Mouse (Mus musculus) liver, embryonic 12.5 days (tissue): ENCODE measurements at regions not wholly inside any gene's neighbourhood (a gene's known extent, or its start where the extent isn't known, plus 50 kb on each side); places are given as distances from the start of the nearest gene placed in this dataset.

Experiments
- ATAC-seq: fragments of 200-750 bp; cut with Nextera tagmentation; 2 replicates; pipeline ENCODE4 v1.8.0; 2017; ENCODE audit warnings: moderate number of reproducible peaks, mild to moderate bottlenecking, moderate library complexity
- H3K27ac ChIP-seq: fragments of 300-500 bp; sonication (generic); 2 replicates; pipeline ENCODE4 v1.5.1; 2016; ENCODE audit warnings: mild to moderate bottlenecking
- H3K27me3 ChIP-seq: fragments of 300-500 bp; sonication (generic); replicated peaks from 2 replicates; pipeline ENCODE4 v1.6.1; 2016; ENCODE audit warnings: mild to moderate bottlenecking, moderate library complexity
- H3K36me3 ChIP-seq: fragments of 300-500 bp; sonication (generic); 2 replicates; pipeline ENCODE4 v1.6.1; 2016; ENCODE audit warnings: mild to moderate bottlenecking, moderate library complexity
- H3K4me1 ChIP-seq: fragments of 300-500 bp; sonication (generic); 2 replicates; pipeline ENCODE4 v1.6.1; 2016
- H3K4me2 ChIP-seq: fragments of 300-500 bp; sonication (generic); 2 replicates; pipeline ENCODE4 v1.6.1; 2016; ENCODE audit warnings: mild to moderate bottlenecking, moderate library complexity
- H3K4me3 ChIP-seq: fragments of 300-500 bp; sonication (generic); 2 replicates; pipeline ENCODE4 v1.5.1; 2016; ENCODE audit warnings: mild to moderate bottlenecking, moderate library complexity
- H3K9ac ChIP-seq: fragments of 300-500 bp; sonication (generic); 2 replicates; pipeline ENCODE4 v1.6.1; 2016; ENCODE audit warnings: mild to moderate bottlenecking, moderate library complexity
- H3K9me3 ChIP-seq: fragments of 300-500 bp; sonication (generic); replicated peaks from 2 replicates; pipeline ENCODE4 v1.6.1; 2016; ENCODE audit warnings: mild to moderate bottlenecking, moderate library complexity
- WGBS: fragments of 180-500 bp; shearing (Covaris S2); methylation state at CpG from one replicate; pipeline ENCODE4 v1.1.7; 2016; ENCODE audit not compliant: insufficient replicate concordance; 5-methylcytosine and 5-hydroxymethylcytosine counted together

DNA sequence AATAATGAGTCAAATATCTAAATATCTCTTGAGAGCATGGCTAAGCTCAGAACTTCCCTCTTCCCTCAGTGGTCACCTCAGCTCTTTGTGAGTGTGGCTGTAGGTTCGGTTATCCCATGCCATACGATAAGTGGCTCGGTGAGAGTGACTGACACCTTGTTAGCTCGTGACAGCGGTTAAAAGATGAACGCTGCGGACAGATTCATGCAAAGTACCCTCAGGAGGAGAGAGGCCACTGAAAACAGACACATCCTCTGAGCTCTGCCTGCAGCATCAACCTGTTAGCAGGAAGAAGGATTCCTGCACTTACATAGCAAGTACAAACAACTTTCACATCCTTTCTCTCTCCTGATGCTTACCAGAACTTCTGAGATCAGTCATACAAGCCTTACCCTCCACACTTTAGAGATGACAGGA is 163.2 kb upstream of the Bcl6 start:
- H3K27me3 ChIP-seq = no peaks in the 10 kb centered on the region
- 20% methylated on average over 7 of the region's 7 CpGs for WGBS
- no peaks in the 10 kb centered on the region for H3K36me3 ChIP-seq
- H3K4me2 ChIP-seq = peak overlapping the region; percentile 27; the same call in 1 of the 2 replicates
- H3K27ac ChIP-seq = no peak overlapping the region
- H3K9me3 ChIP-seq = no peaks in the 10 kb centered on the region
- H3K9ac ChIP-seq = no peak overlapping the region
- peaks cover 23% of the 10 kb centered on the region for H3K4me1 ChIP-seq
- ATAC-seq = no peak
- H3K4me3 ChIP-seq = no peak overlapping the region; the same call in 1 of the 2 replicates

DNA sequence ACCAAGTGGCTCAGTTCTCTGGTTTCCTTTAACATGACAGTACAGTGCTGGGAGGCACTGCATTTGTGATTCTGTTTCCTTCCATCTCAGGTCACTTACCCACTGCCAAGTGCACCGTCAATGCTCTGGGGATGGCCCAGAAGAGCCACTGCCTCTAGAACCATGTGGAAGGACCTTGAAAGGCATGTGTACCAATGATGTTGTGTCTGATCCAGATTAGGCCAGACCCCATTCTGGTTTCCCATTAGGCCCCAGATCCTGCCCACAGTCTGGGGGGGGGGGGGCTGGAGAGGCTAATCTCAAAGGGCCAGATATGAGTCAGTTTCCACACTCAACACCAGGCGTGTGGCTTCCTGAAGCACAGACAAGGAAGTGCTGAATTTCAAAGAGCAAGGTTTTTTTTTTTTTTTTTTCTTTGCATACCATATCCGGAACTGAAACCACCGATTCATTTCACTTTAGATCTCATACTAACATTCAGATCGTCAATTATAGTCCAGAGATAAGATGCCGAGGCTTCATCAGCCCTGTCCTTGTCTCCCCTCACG is 162.6 kb upstream of the Bcl6 start:
- no peak overlapping the region for H3K9ac ChIP-seq
- no peak overlapping the region for H3K27ac ChIP-seq
- H3K4me1 ChIP-seq = peaks cover 23% of the 10 kb centered on the region
- no peaks in the 10 kb centered on the region for H3K36me3 ChIP-seq
- H3K9me3 ChIP-seq = no peaks in the 10 kb centered on the region
- peak; percentile 68 for ATAC-seq
- no peak overlapping the region; the same call in 1 of the 2 replicates for H3K4me3 ChIP-seq
- no peaks in the 10 kb centered on the region for H3K27me3 ChIP-seq
- peak overlapping the region; percentile 27; the same call in 1 of the 2 replicates for H3K4me2 ChIP-seq
- 1% methylated on average over 7 of the region's 7 CpGs for WGBS

DNA sequence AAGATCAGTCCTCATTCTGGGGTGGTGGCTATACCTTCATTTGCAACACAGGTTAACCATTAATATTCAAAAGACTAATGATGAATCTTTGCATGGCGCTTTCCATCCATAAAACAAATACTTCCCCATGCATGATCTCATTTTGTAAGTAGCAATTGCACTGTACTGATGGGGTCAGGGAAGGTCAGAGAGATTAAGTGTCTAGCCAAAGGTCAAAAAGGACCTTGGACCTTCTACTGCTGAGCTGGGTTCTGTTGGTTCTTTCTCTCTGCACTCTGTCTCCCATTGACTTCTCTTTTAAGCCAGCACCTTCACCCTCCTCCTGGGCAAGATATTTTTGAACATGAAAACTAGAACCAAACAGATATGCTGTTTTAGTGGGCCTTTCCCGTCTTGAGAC is 161.9 kb upstream of the Bcl6 start:
- no peak overlapping the region for H3K9ac ChIP-seq
- no peak overlapping the region for H3K4me2 ChIP-seq
- H3K4me3 ChIP-seq = no peak overlapping the region
- ATAC-seq = no peak
- H3K9me3 ChIP-seq = no peaks in the 10 kb centered on the region
- H3K27me3 ChIP-seq = no peaks in the 10 kb centered on the region
- no peaks in the 10 kb centered on the region for H3K36me3 ChIP-seq
- WGBS = 47% methylated on average over 2 of the region's 2 CpGs
- H3K27ac ChIP-seq = no peak overlapping the region
- peaks cover 23% of the 10 kb centered on the region for H3K4me1 ChIP-seq

GRCm38 (mm10) chr16:24149441-24149840 is 160.8 kb upstream of the Bcl6 start:
- H3K27me3 ChIP-seq = no peaks in the 10 kb centered on the region
- H3K4me2 ChIP-seq = no peak overlapping the region
- H3K27ac ChIP-seq = no peak overlapping the region
- WGBS = 69% methylated on average over 4 of the region's 4 CpGs
- no peaks in the 10 kb centered on the region for H3K9me3 ChIP-seq
- no peak overlapping the region for H3K9ac ChIP-seq
- no peak overlapping the region for H3K4me3 ChIP-seq
- H3K36me3 ChIP-seq = no peaks in the 10 kb centered on the region
- H3K4me1 ChIP-seq = peaks cover 19% of the 10 kb centered on the region
- no peak for ATAC-seq

DNA sequence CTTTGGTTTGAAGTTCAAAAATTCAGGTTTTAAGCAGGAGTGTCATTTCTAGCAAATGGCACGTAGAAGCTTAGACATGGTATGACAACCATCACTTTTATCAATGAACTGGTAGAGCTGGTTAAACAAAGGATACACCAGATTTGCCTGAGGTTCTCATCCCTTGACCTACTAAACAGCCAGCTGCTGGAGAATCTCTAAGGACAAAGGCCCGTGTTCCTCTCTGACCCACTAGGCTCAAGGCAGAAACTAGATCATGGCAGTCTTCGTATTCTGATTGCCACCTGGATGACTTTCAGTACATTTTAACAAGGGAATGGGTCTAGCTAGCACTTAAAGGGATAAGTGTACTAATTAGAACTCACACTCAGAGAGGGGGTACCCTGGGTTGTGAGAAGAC is 155.2 kb upstream of the Bcl6 start:
- no peaks in the 10 kb centered on the region for H3K27me3 ChIP-seq
- 66% methylated on average over 3 of the region's 3 CpGs for WGBS
- H3K4me3 ChIP-seq = no peak overlapping the region
- no peak overlapping the region for H3K27ac ChIP-seq
- H3K36me3 ChIP-seq = no peaks in the 10 kb centered on the region
- no peak overlapping the region for H3K9ac ChIP-seq
- H3K4me1 ChIP-seq = no peaks in the 10 kb centered on the region
- H3K9me3 ChIP-seq = no peaks in the 10 kb centered on the region
- ATAC-seq = no peak
- no peak overlapping the region for H3K4me2 ChIP-seq

- ATAC-seq = no peak
- Histone ChIP-seq H3K4me2 (no peak overlapping the region), H3K9ac (no peak overlapping the region), H3K27ac (no peak overlapping the region), H3K9me3 (no peaks in the 10 kb centered on the region), H3K4me3 (no peak overlapping the region), H3K4me1 (no peaks in the 10 kb centered on the region), H3K27me3 (no peaks in the 10 kb centered on the region), H3K36me3 (no peaks in the 10 kb centered on the region)
- WGBS = 58% methylated on average over 5 of the region's 5 CpGs
Observed at GRCm38 (mm10) chr16:24142915-24143541, 154.4 kb upstream of the Bcl6 start.

GRCm38 (mm10) chr16:24139109-24139508 is 150.5 kb upstream of the Bcl6 start:
- no peak for ATAC-seq
- Histone ChIP-seq H3K27ac (no peak overlapping the region), H3K9me3 (no peaks in the 10 kb centered on the region), H3K27me3 (no peaks in the 10 kb centered on the region), H3K4me1 (no peaks in the 10 kb centered on the region), H3K4me2 (no peak overlapping the region), H3K36me3 (no peaks in the 10 kb centered on the region), H3K4me3 (no peak overlapping the region), H3K9ac (no peak overlapping the region)
- 62% methylated on average over 3 of the region's 3 CpGs for WGBS

DNA sequence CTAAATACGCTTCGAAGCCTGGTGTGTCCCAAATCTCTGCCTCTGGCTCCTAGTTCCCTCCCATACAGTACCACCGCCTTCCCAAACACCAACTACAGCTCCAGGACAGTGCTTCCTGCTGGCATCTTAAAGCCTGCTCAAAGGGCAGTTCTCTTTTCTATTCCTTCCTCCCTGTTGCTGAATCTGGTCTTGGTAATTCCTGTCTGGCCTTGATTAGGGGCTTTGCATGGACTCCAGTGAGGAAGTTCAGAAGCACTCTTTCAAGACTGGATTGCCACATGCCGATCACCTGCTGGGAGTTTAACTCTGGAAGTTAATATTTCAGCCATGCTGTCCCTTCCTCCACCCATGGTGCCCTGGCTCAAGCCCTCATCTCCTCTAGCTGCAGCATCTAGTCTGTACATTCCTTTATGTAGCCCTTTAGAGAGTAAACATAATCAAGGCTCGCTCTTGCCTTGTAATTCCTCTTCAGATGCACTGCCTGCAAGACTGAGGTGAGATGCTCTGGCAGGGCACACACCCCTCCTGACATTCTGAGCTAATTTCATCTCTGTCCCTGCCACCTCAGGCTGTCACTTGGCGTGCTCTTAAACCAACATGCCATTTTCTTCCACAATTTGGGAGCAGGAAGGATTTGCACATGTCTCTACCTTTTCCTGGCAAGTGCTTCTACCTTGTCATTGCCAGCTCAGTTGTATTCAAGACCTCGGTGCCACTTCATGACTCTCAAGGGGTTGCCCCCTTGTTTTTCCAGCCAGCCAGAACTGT is 148.8 kb upstream of the Bcl6 start:
- ATAC-seq = no peak
- 61% methylated on average over 7 of the region's 7 CpGs for WGBS
- H3K4me2 ChIP-seq = no peak overlapping the region
- H3K9me3 ChIP-seq = no peaks in the 10 kb centered on the region
- H3K36me3 ChIP-seq = no peaks in the 10 kb centered on the region
- no peak overlapping the region for H3K27ac ChIP-seq
- H3K9ac ChIP-seq = no peak overlapping the region
- no peaks in the 10 kb centered on the region for H3K27me3 ChIP-seq
- no peak overlapping the region for H3K4me3 ChIP-seq
- no peaks in the 10 kb centered on the region for H3K4me1 ChIP-seq

- Histone ChIP-seq H3K36me3 (no peaks in the 10 kb centered on the region), H3K4me2 (no peak overlapping the region), H3K27me3 (no peaks in the 10 kb centered on the region), H3K9ac (no peak overlapping the region), H3K9me3 (no peaks in the 10 kb centered on the region), H3K4me1 (no peaks in the 10 kb centered on the region), H3K27ac (no peak overlapping the region), H3K4me3 (no peak overlapping the region)
- no peak for ATAC-seq
- WGBS = 43% methylated on average over 5 of the region's 5 CpGs
Observed at GRCm38 (mm10) chr16:24136483-24137148, 148.0 kb upstream of the Bcl6 start.

DNA sequence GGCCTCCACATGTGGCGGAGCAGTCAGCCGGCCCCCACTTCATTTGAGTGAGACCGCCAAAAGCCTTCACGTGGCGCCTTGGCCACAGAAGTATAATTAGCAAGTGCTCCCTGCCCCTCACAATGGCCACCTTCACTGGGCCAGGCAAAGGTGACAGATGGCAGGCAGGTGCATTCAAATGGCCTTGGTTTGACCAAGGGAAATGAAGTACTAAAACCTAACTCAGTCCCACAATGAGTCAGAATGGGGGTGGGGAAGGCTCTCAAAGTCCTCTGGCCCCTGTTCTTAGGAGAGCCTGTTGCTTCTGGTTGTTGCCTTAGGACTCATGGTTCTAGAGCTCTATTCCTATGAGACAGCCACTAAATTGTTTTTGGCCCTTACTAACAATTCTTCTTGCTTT is 147.2 kb upstream of the Bcl6 start:
- Histone ChIP-seq H3K4me2 (no peak overlapping the region), H3K9ac (no peak overlapping the region), H3K4me1 (no peaks in the 10 kb centered on the region), H3K27me3 (no peaks in the 10 kb centered on the region), H3K4me3 (no peak overlapping the region), H3K27ac (no peak overlapping the region), H3K9me3 (no peaks in the 10 kb centered on the region), H3K36me3 (no peaks in the 10 kb centered on the region)
- ATAC-seq = no peak
- 81% methylated on average over 5 of the region's 5 CpGs for WGBS

- no peak for ATAC-seq
- Histone ChIP-seq H3K4me1 (no peaks in the 10 kb centered on the region), H3K27ac (no peak overlapping the region), H3K4me3 (no peak overlapping the region), H3K9ac (no peak overlapping the region), H3K9me3 (no peaks in the 10 kb centered on the region), H3K36me3 (no peaks in the 10 kb centered on the region), H3K4me2 (no peak overlapping the region), H3K27me3 (no peaks in the 10 kb centered on the region)
- WGBS = 66% methylated on average over 4 of the region's 4 CpGs
Observed at GRCm38 (mm10) chr16:24135351-24135750, 146.7 kb upstream of the Bcl6 start.

- no peak overlapping the region for H3K4me3 ChIP-seq
- 0 out of 2 replicates have a peak, but pooled peaks cover 2% of the 10 kb centered on the region for H3K4me1 ChIP-seq
- no peaks in the 10 kb centered on the region for H3K9me3 ChIP-seq
Observed at GRCm38 (mm10) chr16:24134486-24135050, 145.9 kb upstream of the Bcl6 start.

More at GRCm38 (mm10) chr16:24134486-24135050, 145.9 kb upstream of the Bcl6 start:
- H3K9ac ChIP-seq = no peak overlapping the region
- WGBS = 51% methylated on average over 4 of the region's 4 CpGs
- H3K4me2 ChIP-seq = no peak overlapping the region
- no peaks in the 10 kb centered on the region for H3K27me3 ChIP-seq
- no peak for ATAC-seq
- no peaks in the 10 kb centered on the region for H3K36me3 ChIP-seq
- H3K27ac ChIP-seq = no peak overlapping the region
